Mouse (Mus musculus) right cerebral cortex, adult 2 months (tissue): ENCODE results near the gene Naxe.

Source experiments
- DNase-seq, 2 experiments: peaks; one replicate each; pipeline ENCODE4 v3.0.0; 2021 to 2022; ENCODE audit warnings: low spot score in 2 of 2

The Naxe gene

DNA sequence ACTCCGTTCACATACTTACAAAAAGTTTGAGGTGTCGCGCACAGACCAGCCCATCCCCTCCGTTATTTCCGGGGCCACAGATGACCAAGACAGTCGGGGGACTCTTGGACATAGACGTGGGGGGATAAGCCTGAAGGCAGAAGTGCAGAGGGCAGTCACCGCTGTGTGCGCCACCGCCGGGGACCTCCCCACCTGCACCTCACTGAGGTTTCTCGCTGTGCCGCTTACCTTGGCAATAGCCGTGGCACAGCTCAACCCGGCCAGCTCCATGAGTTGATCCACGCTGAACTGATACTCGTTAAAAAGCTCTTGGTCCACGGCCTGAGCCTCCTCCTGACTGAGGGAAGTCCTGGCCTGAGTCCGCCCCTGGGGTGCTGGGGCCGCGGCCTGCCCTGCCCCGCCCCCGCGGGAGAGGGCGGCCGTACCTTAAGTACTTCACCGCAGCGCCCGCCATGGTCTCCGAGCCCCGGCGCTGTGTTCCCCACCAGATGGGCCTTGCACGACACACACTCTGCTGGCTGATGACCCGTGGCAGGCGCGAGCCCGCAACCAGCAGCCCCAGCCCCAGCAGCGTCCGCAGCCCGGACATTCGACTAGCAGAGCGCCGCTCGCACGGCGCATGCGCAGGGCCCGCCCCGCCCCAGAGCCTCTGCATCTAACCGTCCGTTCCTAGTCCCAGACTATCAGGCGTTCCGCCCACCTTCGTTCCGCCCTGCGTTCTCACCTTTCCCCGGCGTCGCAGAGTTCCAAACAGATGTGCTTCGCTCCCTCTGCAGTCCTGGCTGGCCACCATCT, at the start of gene Naxe:
TSS of gene Naxe (minus strand) at position 594 of the 795 bp plus-strand sequence.
- DNase-seq, result peak; percentile 78 to 80

DNA sequence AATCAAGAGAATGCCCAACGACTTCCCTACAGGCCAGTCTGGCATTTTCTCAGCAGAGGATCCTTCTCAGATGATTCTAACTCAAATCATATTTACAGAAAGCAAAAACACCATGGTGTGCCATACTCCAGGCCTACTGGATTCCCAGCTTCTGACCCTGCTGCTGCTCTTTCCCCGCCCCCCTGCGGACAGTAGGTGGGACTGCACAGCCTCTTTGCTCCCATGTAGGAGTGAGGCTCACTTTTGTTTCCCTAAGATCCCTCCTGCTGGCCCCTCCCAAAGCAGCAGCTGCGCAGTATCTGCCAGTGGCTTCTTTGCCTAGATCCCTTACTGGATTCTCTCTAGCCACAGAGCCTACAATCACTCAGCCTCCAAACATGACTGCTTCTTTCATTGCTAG, 47.8 kb upstream of the Naxe start:
- DNase-seq, result no peak

DNA sequence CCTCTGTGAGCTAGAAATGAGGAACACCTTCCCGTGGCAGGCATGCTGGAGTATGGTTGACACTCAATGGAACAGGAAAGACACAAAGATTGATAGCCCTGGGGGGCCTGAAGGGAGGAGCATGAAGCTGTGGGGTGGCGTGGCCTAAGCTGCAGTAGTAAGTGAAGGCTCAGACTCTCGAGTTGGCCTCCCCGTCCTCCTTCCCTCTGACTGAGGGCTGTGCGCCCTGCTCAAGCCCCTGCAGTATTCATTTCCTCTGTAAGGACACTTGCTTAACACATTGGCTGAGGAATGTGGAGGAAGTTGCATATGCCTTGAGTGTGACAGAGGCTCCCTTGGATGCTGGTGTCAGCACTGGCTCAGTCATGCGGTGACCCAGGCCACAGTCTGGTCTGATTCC, 44.3 kb upstream of the Naxe start:
- no peak for DNase-seq

DNA sequence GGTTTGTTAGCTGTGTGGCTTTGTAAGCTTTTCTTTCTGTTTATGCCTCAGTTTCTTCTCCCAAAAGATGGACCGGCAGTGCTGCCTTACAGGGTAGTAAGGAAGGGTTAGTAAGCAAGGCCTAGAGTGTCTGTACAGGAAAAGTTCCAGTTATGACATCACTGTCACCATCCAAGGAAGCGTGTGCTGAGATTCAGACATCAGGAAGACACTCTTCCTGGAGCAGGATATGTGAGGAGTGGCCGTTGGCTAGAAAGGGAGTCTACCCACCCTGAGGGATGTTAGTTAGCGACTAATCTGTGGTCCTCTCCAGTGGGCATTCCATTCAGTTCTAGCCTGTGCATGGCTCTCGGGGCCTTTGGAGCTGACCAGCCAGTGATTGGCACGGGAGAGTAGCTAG, 43.9 kb upstream of the Naxe start:
- DNase-seq, result no peak

DNA sequence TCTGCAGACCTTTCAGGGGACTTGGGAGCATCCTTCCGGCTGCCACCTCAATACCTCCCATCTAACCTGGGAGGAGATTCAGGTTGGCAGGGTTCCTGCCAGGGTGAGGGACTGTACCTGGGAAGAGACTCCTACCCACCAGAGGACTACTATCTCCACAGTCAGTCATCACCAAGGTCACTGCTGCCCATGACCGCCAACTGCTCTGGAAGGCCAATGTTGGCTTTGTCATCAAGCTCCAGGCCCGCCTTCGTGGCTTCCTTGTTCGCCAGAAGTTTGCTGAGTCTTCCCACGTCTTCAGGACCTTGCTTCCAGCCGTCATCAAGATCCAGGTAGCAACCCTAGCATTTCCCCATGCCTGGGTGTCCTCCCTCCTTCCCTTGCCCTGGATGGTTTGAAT, 43.4 kb upstream of the Naxe start:
- no peak for DNase-seq

DNA sequence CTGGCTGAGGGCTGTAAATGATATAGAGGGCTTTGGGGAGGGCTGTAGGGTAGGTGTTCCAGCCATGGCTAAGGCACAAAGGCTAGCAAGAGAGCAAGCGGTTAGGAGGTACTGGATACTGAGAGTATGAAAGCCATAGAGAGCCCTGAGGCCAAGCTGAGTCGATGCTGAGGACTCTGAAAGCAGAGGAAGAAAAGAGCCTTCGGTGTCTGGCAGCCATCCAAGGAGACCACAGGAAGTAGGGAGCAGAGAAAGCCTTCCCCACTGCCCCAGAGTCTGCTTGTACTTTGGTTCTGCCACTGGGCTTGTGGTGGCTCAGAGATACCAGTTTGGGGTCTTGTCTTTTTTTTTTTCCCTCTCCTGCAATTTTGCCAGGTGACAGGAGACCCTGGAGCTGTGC, 42.0 kb upstream of the Naxe start:
- DNase-seq, result no peak

DNA sequence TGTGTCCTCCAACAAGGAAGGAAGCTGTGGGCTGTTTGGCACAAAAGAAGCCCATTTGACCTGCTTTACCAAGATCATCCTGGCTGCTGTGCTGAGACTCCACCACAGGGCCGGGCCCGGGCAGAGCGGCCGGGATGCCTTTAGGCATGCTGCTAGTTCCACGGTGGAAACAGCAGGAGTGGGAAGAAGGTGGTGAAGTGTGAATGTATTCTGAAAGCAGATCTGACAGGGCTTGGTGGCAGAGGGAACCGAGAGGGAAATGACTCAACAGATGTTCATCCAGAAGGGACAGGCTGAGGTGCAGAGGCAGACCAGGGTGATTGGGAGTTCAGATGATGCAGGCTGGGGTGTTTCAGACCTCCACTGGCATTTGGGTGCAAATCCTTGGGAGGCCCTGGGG, 39.4 kb upstream of the Naxe start:
- peak in 1 of 2 experiments; percentile 15 for DNase-seq

DNA sequence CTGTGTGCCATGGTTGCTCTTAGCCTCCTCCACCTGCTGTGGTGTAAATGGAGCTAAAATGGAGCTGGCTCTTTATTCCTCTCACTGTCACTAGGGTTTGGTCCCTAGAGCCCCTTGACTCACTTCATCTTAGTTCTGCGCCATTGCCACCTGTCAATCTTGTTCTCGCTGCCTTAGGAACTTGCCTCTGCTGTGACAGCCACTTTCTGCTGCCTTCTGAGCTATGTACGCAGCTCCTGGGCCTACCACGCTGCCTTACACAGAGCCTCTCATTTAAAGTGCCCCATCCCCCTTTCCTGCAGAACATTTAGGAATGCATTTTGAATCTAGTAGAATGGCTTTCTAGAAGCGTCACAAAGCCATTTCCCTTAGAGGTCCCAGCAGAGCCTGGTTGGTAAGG, 35.8 kb upstream of the Naxe start:
- DNase-seq, result no peak

DNA sequence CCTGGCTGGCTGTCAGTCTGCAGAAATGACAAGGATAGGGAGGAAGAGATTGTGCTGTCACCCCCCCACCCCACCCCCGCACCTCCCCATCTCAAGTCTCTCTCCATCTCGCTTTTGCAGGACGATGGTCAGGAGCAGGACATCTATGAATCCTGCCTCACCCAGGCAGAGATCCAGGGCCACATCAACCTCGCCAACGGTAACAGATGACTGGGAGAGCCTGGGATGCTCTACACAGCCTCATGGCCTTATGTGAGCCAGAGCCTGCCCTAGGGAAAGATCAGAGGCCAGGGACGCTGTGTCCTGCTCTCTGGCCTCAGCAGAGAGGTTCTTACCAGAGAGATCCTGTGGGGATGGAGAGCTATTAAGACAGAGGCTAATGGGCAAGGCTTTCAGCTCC, 32.3 kb upstream of the Naxe start:
- DNase-seq, result no peak

DNA sequence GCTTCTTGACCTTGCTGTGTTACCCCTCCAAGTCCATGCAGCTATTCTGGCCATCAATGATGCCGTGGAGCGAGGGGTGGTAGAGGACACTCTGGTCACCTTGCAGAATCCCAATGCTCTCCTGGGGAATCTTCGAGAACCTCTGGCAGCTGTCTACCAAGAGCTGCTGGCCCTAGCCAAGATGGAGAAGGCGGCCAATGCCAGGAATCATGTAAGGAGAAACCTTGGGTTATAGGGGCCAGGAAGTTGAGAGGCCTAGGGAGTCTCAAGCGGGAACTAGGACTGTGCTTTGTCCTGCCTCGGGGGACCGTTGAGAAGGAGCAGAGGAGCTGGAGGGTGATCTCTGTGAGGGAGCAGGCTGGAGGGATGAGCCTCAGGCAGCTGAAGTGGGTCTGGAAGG, 31.8 kb upstream of the Naxe start:
- DNase-seq, result no peak

DNA sequence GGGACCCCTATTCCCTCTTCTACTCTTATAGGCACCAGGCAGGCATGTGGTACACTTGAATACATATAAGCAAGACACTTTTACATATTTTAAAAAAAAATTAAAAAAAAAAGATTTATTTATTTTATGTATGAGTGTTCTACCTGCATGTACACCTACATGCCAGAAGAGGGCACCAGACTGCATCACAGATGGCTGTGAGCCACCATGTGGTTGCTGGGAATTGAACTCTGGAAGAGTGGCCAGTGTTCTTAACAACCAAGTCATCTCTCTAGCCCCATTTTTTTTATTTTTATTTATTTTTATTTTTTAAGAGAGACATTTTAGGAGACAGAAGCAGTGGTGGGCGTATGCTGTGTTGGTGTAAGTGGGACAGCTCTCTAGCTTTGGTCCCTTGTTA, 29.4 kb upstream of the Naxe start:
- DNase-seq, result no peak

DNA sequence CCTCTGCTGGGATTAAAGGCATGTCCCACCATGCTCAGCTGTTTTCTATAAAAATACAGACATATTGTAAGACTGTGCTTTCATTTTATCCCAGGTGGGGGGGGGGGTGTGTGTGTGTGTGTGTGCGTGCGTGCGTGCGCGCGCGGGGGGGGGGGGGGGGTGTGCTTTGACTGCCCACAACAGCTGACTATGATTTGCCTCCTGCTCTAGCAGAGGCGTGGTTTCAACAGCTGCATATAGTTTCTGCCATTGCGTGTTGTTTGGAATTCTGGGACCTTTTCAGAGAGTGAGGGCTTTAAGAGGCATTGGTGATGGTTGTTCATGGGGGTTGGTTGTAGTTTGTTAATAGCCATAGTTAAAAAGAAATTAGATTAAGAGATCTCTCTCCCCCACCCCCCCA, 27.2 kb upstream of the Naxe start:
- no peak for DNase-seq

DNA sequence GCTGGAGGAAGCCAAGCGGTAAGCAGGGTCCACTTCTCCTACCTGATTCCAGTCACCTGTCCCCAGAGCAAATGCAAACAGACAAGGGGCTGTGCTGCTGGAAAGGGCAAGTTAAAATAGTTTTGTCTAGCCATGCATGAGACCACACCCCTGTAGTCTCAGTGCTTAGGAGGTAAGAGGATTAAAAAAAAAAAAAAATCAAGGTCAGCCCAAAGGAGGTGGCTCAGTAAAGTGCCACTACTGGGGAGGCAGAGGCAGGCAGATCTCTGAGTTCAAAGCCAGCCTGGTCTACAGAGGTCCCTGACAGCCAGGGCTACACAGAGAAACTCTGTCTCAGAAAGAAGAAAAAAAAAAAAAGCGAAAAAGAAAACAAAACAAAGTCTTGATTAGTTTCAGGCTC, 25.7 kb upstream of the Naxe start:
- DNase-seq, result no peak

DNA sequence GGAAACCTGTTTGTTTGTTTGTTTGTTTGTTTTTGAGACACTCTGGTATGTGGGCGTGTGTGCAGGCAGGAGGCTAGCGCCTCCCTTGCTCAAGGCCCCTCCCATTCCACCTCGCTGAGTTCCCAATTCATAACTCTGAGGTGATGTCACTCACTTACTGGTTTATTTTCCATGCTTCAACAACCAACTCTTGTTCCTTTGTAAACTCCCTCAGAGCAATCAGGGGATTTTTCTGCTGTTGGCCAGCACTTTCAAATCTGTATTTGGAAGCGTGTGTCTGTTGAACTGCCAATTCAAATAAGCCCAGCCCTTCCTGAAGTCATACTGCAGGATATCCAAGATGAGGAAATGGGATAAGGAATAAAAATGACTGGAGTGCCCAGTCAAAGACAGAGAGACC, 24.4 kb upstream of the Naxe start:
- no peak for DNase-seq

DNA sequence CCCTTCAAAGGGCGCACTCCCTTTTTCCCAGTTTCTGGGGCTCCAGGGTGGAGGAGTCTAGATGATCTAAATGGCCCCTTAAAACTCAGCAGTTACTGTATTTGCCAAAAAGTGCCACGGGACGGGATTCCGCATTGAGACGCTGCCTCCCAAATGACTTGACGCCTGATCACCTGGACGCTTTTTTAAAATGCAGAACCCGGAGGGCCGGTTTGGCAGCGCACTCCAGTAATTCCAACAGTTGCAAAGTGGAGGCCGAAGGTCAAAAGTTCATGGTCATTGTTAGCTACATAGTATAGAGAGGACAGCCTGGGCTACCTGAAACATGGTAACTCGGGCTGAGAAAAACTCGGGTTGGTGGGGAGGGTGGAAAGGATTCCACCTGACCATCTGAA, 23.9 kb upstream of the Naxe start:
- DNase-seq, result no peak

DNA sequence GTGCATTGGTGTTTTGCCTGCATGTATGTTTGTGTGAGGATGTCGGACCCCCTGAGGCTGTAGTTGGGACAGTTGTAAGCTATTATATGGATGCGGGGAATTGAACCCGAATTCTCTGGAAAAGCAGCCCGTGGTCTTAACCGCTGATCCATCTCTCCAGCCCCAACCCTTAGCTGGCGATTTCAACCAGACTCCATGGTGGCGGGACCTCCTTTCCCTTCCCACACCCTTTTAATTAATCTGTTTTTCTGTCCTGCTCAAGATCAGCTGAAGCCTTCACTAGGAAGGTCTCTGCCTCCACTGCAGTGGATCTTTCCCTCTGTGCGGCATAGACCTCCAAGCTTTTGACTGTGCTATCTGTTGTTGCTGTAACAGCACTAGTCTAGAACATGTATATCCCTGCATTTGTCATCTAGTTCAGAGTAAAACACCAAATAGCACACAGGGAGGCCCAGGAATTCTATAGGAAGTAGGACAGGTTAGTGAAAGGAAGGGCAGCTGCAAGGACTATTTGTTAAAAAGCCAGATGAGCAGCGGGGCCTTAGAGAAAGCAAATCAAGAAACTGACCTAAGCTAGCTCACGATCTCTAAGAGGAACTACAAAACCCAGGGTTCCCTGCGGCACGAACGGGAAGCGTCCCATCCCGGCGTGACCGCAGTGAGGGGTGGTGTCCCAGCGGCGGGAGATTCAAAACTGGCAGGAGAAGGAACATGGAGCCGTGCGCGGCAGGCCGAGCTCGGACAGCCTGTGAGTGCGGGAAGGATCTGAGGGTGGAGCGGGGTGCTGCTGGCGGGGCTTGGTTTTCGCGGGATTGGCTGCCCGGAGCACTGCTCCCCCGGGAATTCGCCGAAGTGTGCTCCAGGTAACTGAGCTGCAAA, 23.3 kb upstream of the Naxe start, which contains the start of gene Iqgap3:
TSS of gene Iqgap3 (plus strand) at position 627 of the 879 bp plus-strand sequence.
- DNase-seq, result peak; percentile 87 to 90

DNA sequence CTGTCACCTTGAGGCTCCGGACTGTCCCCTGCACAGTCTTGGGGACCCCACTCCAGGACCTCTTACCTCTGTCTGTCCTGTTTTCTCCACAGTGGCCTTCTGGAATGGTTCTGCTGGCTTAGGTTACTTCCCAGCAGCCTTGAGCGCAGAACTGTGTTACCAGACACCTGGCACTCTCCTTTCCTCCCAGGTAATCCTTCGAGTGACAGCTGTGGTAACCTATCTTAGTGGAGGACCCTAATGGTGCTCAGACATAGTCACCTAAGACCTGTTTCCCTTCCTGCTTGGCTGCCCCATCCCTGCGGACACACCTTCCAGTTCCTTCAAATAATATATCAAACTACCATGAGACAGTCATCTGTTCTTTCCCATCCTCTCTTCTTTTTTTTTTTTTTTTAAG, 19.9 kb upstream of the Naxe start, which contains the start of gene Ttc24:
TSS of gene Ttc24 (minus strand) at position 101 of the 400 bp plus-strand sequence.
- DNase-seq, result no peak

DNA sequence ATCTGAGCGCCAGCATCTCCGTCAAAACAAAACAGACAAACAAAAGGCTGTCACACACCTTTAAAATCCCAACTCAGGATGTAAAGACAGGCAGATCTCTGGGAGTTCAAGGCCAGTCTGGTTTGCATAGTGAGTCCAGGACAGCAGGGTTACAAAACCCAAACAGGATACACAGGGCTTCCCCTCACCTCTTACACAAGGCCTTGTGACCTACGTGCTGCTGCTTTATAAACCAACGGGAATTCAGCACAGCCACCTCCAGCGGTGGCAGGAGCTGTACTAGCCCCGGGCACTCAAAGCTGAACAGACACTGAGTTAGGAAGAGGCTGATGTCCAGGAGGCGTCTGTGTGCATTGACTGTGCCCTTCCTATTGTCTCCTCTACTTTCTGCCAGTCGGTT, 19.1 kb upstream of the Naxe start:
- no peak for DNase-seq

DNA sequence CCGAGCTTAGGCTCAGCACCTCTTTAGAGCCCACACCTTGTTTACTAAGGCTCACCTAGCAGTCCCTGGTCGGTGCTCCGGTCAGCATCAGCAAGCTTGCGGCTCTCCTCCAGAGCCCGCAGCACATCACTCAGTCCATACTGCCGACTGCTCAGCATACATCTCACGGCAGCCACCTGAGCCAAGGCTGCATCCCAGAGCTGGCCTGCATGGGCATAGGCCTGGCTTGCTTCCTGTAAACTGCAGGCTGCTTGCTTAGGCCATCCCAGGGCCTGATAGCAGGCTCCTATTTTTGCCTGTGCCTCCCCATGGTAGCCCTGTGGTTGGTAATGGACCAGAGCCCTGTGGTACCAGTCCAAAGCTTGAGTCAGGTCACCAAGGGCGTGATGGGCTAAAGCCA, 16.5 kb upstream of the Naxe start:
- DNase-seq, result no peak

DNA sequence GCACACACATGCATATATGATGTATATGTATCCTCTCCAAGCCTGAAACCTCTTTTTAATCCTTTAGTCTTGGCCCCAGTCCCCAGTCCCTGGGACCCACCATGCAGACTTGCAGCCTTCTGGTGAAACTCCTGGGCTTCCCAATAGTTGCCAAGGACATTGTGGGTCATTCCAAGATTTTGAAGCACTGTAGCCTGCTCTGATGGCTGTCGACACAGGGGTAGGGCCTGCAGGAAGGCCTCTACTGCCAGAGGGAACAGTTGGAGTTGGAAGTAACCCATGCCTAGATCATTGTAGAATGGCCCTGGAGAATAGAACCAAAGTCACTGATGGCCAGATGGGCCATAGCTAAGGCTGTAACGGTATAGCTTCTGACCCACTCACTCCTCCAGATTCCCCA, 16.1 kb upstream of the Naxe start:
- no peak for DNase-seq

DNA sequence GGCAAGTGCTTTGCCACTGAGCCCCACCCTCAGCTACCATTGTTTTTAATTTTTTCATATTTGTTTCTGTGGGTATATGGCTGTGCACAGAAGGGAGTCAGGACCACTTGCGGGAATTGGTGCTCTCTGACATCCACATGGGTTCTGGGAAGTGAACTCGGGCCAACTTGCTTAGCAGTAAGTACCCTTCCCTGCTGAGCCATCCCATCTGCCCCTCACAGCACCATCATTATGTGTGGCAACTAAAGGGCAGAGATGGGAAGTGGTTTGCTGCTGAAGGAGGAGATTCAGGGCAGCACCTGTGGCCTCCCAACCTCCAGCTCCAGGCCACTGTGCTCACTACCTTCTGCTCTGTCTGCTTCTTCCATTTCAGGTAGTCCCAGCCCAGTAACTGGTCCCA, 15.3 kb upstream of the Naxe start:
- no peak for DNase-seq

DNA sequence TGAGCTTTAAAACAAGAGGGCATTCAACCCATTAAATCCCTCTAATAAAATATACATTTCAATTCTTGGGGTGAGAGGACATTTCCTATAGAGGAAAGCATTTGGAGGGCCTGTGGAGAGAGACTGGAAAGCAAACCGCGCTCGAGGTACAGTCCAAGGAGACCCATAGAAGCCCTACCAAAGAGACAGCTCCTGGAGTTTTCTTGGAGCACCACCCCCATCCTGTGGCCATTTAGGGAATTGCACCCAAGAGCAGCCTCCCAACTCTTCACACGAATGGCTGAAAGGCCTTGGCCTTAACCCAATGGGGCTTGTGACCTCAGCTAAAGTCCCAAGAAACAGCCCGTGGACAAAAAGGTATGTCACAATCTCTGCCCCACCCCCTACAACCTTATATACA, 13.5 kb upstream of the Naxe start:
- peak; percentile 93 to 94 for DNase-seq

DNA sequence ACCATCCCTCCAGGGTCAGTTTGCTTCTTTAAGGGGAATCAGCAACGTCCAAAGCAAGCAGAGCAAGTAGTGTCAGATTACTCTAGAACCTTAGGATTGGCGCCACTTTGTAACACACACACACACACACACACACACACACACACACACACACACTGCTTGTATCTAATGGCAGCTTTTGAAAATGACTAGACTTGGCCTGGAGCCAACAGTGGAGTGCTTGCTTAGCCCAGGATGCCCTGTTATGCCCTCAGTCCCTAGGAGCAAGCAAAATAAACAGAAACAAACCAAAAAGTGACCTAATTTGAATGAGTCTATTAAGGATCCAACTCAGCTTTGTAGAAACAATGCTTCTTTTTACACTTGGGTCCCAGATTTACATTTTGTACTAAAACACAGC, 10.1 kb upstream of the Naxe start:
- DNase-seq, result no peak
